Mouse (Mus musculus) liver, embryonic 11.5 days (tissue): ENCODE measurements around the gene Cpa5. TPM values are rescaled to one million over a fixed set of nuclear protein-coding genes. Genes with fewer than 3 reads are reported as not detected.

ENCODE experiments used
- ATAC-seq: fragments of 200-750 bp; cut with Nextera tagmentation; replicated peaks from 2 replicates; pipeline ENCODE4 v1.8.0; 2017; ENCODE audit warnings: moderate number of reproducible peaks, mild to moderate bottlenecking, moderate TSS enrichment, moderate library complexity; ENCODE audit not compliant: low FRiP score
- DNase-seq: peaks from one replicate; pipeline ENCODE4 v3.0.0-alpha.2; 2017; ENCODE audit warnings: low spot score
- H3K27ac ChIP-seq: fragments of 300-500 bp; sonication (generic); 2 replicates; pipeline ENCODE4 v1.5.1; 2014; ENCODE audit warnings: mild to moderate bottlenecking, low read depth, low read length, control low read depth
- H3K27me3 ChIP-seq: fragments of 300-500 bp; sonication (generic); replicated peaks from 2 replicates; pipeline ENCODE4 v1.6.1; 2014; ENCODE audit warnings: low read length, mixed read lengths; ENCODE audit not compliant: control insufficient read depth, insufficient read depth
- H3K36me3 ChIP-seq: fragments of 300-500 bp; sonication (generic); 2 replicates; pipeline ENCODE4 v1.6.1; 2014; ENCODE audit warnings: mild to moderate bottlenecking, low read length, moderate library complexity, mixed read lengths; ENCODE audit not compliant: control insufficient read depth, insufficient read depth
- H3K4me1 ChIP-seq: fragments of 300-500 bp; sonication (generic); replicated peaks from 2 replicates; pipeline ENCODE4 v1.6.1; 2014; ENCODE audit warnings: low read length, mixed read lengths; ENCODE audit not compliant: control insufficient read depth, insufficient read depth
- H3K4me2 ChIP-seq: fragments of 300-500 bp; sonication (generic); 2 replicates; pipeline ENCODE4 v1.6.1; 2014; ENCODE audit warnings: mild to moderate bottlenecking, control low read depth, moderate library complexity
- H3K4me3 ChIP-seq: fragments of 300-500 bp; sonication (generic); 2 replicates; pipeline ENCODE4 v1.5.1; 2014; ENCODE audit warnings: low read depth, low read length, control low read depth
- H3K9ac ChIP-seq: fragments of 300-500 bp; sonication (generic); 2 replicates; pipeline ENCODE4 v1.6.1; 2014; ENCODE audit warnings: low read depth, low read length, control low read depth
- H3K9me3 ChIP-seq: fragments of 300-500 bp; sonication (generic); 2 replicates; pipeline ENCODE4 v1.6.1; 2016; ENCODE audit warnings: low read length, inconsistent platforms, mixed read lengths; ENCODE audit not compliant: control insufficient read depth
- WGBS: fragments of 180-500 bp; shearing (Covaris S2); extraction: QIAGEN DNeasy Blood & Tissue Kit; methylation state at CpG from one replicate; pipeline ENCODE4 v1.1.7; 2014; 5-methylcytosine and 5-hydroxymethylcytosine counted together
- polyA plus RNA-seq: library from polyadenylated mRNA; unstranded; fragments of >200 nt; fragmentation: Nextera tagmentation; extraction: Ambion mirVana; gene quantifications from 2 replicates; pipeline ENCODE4 v1.2.1, GENCODE M21; 2014

Gene Cpa5
- polyA plus RNA-seq, 1 experiment from 2014 or later, result not detected

GRCm38 (mm10) chr6:30621986-30622389 lies 11.2 kb downstream of the Cpa5 start:
- Histone ChIP-seq H3K9ac (no peak overlapping the region), H3K4me1 (peaks cover 5% of the 10 kb centered on the region), H3K27ac (no peak overlapping the region), H3K36me3 (no peaks in the 10 kb centered on the region), H3K4me2 (no peak overlapping the region), H3K9me3 (no peaks in the 10 kb centered on the region), H3K27me3 (peaks cover 17% of the 10 kb centered on the region), H3K4me3 (no peak overlapping the region)
- DNase-seq (no peak), ATAC-seq (no peak)
- WGBS, result 29% methylated on average over 4 of the region's 4 CpGs

GRCm38 (mm10) chr6:30624763-30625162 lies 14.0 kb downstream of the Cpa5 start:
- H3K27ac ChIP-seq, result no peak overlapping the region
- ATAC-seq, result no peak
- no peaks in the 10 kb centered on the region for H3K4me1 ChIP-seq
- no peak overlapping the region for H3K4me3 ChIP-seq
- H3K36me3 ChIP-seq, result no peaks in the 10 kb centered on the region
- DNase-seq, result no peak
- H3K9me3 ChIP-seq, result no peaks in the 10 kb centered on the region
- H3K4me2 ChIP-seq, result no peak overlapping the region
- no peak overlapping the region for H3K9ac ChIP-seq
- WGBS, result 84% methylated on average over 9 of the region's 9 CpGs
- H3K27me3 ChIP-seq, result no peaks in the 10 kb centered on the region; the same call in none of the 2 replicates

- no peak for ATAC-seq
- no peaks in the 10 kb centered on the region for H3K9me3 ChIP-seq
- no peak overlapping the region for H3K27ac ChIP-seq
- WGBS, result 70% methylated on average over 6 of the region's 6 CpGs
- no peaks in the 10 kb centered on the region for H3K4me1 ChIP-seq
- DNase-seq, result no peak
- H3K4me2 ChIP-seq, result no peak overlapping the region
- no peaks in the 10 kb centered on the region; the same call in none of the 2 replicates for H3K27me3 ChIP-seq
- no peak overlapping the region for H3K4me3 ChIP-seq
- H3K36me3 ChIP-seq, result no peaks in the 10 kb centered on the region
- no peak overlapping the region for H3K9ac ChIP-seq
Measured at GRCm38 (mm10) chr6:30628152-30628551, 17.3 kb downstream of the Cpa5 start.

GRCm38 (mm10) chr6:30629989-30630388 lies 19.2 kb downstream of the Cpa5 start:
- H3K4me3 ChIP-seq, result no peak overlapping the region
- H3K4me1 ChIP-seq, result no peaks in the 10 kb centered on the region
- no peaks in the 10 kb centered on the region for H3K9me3 ChIP-seq
- WGBS, result 87% methylated on average over 1 of the region's 1 CpGs
- DNase-seq, result no peak
- H3K9ac ChIP-seq, result no peak overlapping the region
- H3K27me3 ChIP-seq, result no peaks in the 10 kb centered on the region; the same call in none of the 2 replicates
- no peak overlapping the region for H3K27ac ChIP-seq
- ATAC-seq, result no peak
- no peak overlapping the region for H3K4me2 ChIP-seq
- no peaks in the 10 kb centered on the region for H3K36me3 ChIP-seq

GRCm38 (mm10) chr6:30635361-30635862 lies 24.6 kb downstream of the Cpa5 start:
- Histone ChIP-seq H3K27ac (no peak overlapping the region), H3K4me1 (peaks cover 14% of the 10 kb centered on the region), H3K27me3 (no peaks in the 10 kb centered on the region), H3K36me3 (no peaks in the 10 kb centered on the region), H3K9me3 (no peaks in the 10 kb centered on the region), H3K4me2 (no peak overlapping the region), H3K4me3 (no peak overlapping the region), H3K9ac (no peak overlapping the region)
- no peak for DNase-seq
- WGBS, result 47% methylated on average over 8 of the region's 8 CpGs
- no peak for ATAC-seq

GRCm38 (mm10) chr6:30636186-30636842 lies 25.5 kb downstream of the Cpa5 start:
- 58% methylated on average over 4 of the region's 4 CpGs for WGBS

GRCm38 (mm10) chr6:30638674-30639268 lies 28.0 kb downstream of the Cpa5 start, which contains the start of gene Cpa1:
TSS of gene Cpa1 (plus strand) at chr6:30639218.
- peaks cover 18% of the 10 kb centered on the region for H3K4me1 ChIP-seq
- H3K9me3 ChIP-seq, result no peaks in the 10 kb centered on the region
- H3K36me3 ChIP-seq, result no peaks in the 10 kb centered on the region
- DNase-seq, result no peak
- 0 out of 2 replicates have a peak, but pooled peaks have one; percentile 43 for ATAC-seq
- H3K9ac ChIP-seq, result no peak within 1 kb of the TSS
- H3K4me3 ChIP-seq, result no peak within 1 kb of the TSS
- no peak within 1 kb of the TSS for H3K27ac ChIP-seq
- H3K4me2 ChIP-seq, result no peak within 1 kb of the TSS
- no peaks in the 10 kb centered on the region for H3K27me3 ChIP-seq
- 45% methylated on average over 5 of the region's 5 CpGs for WGBS

More at GRCm38 (mm10) chr6:30636186-30636842, 25.5 kb downstream of the Cpa5 start:
- H3K27me3 ChIP-seq, result no peaks in the 10 kb centered on the region
- H3K4me3 ChIP-seq, result no peak overlapping the region
- H3K4me2 ChIP-seq, result no peak overlapping the region
- H3K36me3 ChIP-seq, result no peaks in the 10 kb centered on the region
- DNase-seq, result no peak
- H3K9ac ChIP-seq, result no peak overlapping the region
- peak overlapping the region; percentile 35 for H3K27ac ChIP-seq
- H3K4me1 ChIP-seq, result peaks cover 14% of the 10 kb centered on the region
- no peaks in the 10 kb centered on the region for H3K9me3 ChIP-seq
- no peak for ATAC-seq

- Histone ChIP-seq H3K4me2 (no peak overlapping the region), H3K36me3 (no peaks in the 10 kb centered on the region), H3K27me3 (no peaks in the 10 kb centered on the region), H3K4me1 (peaks cover 11% of the 10 kb centered on the region), H3K27ac (no peak overlapping the region), H3K9me3 (no peaks in the 10 kb centered on the region), H3K9ac (no peak overlapping the region), H3K4me3 (no peak overlapping the region)
- DNase-seq (no peak), ATAC-seq (no peak)
- 52% methylated on average over 12 of the region's 12 CpGs for WGBS
Measured at GRCm38 (mm10) chr6:30643694-30644460, 33.1 kb downstream of the Cpa5 start.
